Mouse (Mus musculus): ENCODE measurements at regions not wholly inside any gene's neighbourhood (a gene's known extent, or its start where the extent isn't known, plus 50 kb on each side); places are given as distances from the start of the nearest gene placed in this dataset.

DNA sequence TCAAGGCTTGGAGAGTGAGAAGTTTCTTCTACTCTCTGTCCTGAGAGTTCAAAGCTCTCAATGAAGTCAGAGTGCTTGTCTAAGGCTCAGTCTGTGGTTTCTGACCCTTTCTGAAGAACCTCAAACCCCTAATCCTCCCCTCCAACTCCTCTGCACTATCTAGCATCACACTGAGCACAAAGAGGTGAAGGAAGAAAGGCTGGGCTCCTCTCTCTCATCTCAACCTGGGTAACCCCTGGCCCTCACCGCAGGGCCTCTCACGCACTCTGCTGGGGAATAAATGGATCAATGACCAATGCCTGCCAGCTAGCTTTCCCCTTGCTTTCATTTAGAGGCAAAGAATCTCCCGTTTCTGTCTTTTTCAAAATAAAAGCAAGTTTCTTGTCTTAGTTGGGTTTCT, 150.8 kb downstream of the Dad1 start:
- no peak overlapping the region for H3K27ac ChIP-seq (ENCODE audit: insufficient read depth, low read depth, low read length, poor library complexity, severe bottlenecking)
- in situ Hi-C loops (cut with MboI; ENCODE audit: low sequenced_read_pairs in 2 of 2, unreplicated experiment in 2 of 2) = no loop called here
- TF ChIP-seq ZC3H11A (IDR thresholded peaks at IDR 0.05; ENCODE audit: borderline replicate concordance, low read depth, low read length) = no peak
- TF ChIP-seq ZNF384 (IDR thresholded peaks at IDR 0.05; ENCODE audit: low read depth, low read length) = no peak
- no peak for TF ChIP-seq CHD2 (IDR thresholded peaks at IDR 0.05; ENCODE audit: low read depth, low read length)
- no peak for TF ChIP-seq HCFC1 (IDR thresholded peaks at IDR 0.05; ENCODE audit: borderline replicate concordance, insufficient read depth, low read length)
- no peak for TF ChIP-seq MAFK (IDR thresholded peaks at IDR 0.05; ENCODE audit: insufficient read depth, low read depth, low read length)

DNA sequence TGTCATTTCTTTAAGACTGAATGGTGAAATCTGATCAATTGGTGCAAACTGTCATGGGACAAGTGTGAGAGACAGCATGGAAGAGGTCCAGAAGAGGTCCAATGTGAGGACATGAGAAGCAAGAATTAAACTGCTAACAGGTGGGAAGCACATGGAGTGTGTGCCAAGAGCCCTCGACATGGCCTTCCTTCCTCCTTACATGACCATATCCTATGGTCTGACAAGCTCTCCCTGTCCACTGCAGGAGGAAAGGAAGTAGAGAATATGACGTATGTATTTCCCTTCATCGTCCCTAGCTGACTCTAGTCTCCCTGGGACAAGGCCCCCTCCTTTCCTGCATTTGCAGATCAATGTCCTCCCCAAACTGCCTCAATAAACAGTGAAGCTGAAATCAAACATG, 152.1 kb downstream of the Dad1 start:
- no peak overlapping the region for H3K4me3 ChIP-seq (ENCODE audit: insufficient read depth in 1 of 2, low read depth in 1 of 2, low read length in 2 of 2, poor library complexity in 1 of 2, severe bottlenecking in 1 of 2)
- H3K9me3 ChIP-seq (ENCODE audit: control insufficient read depth, insufficient read depth, low read depth, low read length) = no peaks in the 10 kb centered on the region
- no peaks in the 10 kb centered on the region for H3K36me3 ChIP-seq (ENCODE audit: control insufficient read depth, insufficient read depth, low read length, poor library complexity, severe bottlenecking)
- no peak overlapping the region for H3K9ac ChIP-seq (ENCODE audit: insufficient read depth, low read depth, low read length, poor library complexity, severe bottlenecking)
- in situ Hi-C loops (cut with MboI; ENCODE audit: low sequenced_read_pairs in 2 of 2, unreplicated experiment in 2 of 2) = no loop called here
- no peak for DNase-seq (ENCODE audit: low read depth, low spot score)
- no peak for TF ChIP-seq MAFK (IDR thresholded peaks at IDR 0.05; ENCODE audit: insufficient read depth, low read depth, low read length)
- TF ChIP-seq ZNF384 (IDR thresholded peaks at IDR 0.05; ENCODE audit: low read depth, low read length) = no peak
- no peak for TF ChIP-seq ZC3H11A (IDR thresholded peaks at IDR 0.05; ENCODE audit: borderline replicate concordance, low read depth, low read length)
- TF ChIP-seq CHD2 (IDR thresholded peaks at IDR 0.05; ENCODE audit: low read depth, low read length) = no peak
- H3K27ac ChIP-seq (ENCODE audit: insufficient read depth, low read depth, low read length, poor library complexity, severe bottlenecking) = no peak overlapping the region
- H3K4me1 ChIP-seq (ENCODE audit: control insufficient read depth in 2 of 2, insufficient read depth in 2 of 2, low read length in 2 of 2, poor library complexity in 1 of 2) = no peaks in the 10 kb centered on the region

More for the DNA sequence above, 150.8 kb downstream of the Dad1 start:
- H3K4me3 ChIP-seq (ENCODE audit: insufficient read depth in 1 of 2, low read depth in 1 of 2, low read length in 2 of 2, poor library complexity in 1 of 2, severe bottlenecking in 1 of 2) = no peak overlapping the region
- H3K36me3 ChIP-seq (ENCODE audit: control insufficient read depth, insufficient read depth, low read length, poor library complexity, severe bottlenecking) = no peaks in the 10 kb centered on the region
- no peak overlapping the region for H3K9ac ChIP-seq (ENCODE audit: insufficient read depth, low read depth, low read length, poor library complexity, severe bottlenecking)
- DNase-seq (ENCODE audit: low read depth, low spot score) = no peak
- H3K9me3 ChIP-seq (ENCODE audit: control insufficient read depth, insufficient read depth, low read depth, low read length) = no peaks in the 10 kb centered on the region
- H3K4me1 ChIP-seq (ENCODE audit: control insufficient read depth in 2 of 2, insufficient read depth in 2 of 2, low read length in 2 of 2, poor library complexity in 1 of 2) = no peaks in the 10 kb centered on the region

DNA sequence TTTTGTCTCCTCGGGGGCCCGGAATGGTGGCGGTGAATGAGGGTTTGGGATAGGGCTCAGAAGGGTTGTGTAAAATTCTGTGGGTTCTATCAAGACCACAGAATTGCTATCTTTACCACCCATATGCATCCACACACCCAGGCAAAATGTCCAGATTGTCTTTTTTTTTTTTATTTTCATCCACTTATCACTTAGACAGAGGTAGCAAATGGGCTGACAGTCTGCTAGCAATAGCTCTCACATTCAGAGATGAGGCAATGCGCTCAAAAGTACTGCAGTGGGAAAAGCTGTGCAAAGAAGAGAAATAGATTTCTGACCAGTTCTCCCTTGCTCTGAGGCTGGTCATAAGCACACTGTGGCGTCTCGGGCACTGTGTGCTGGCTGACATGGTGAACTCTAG, 154.5 kb downstream of the Dad1 start:
- TF ChIP-seq MAFK (IDR thresholded peaks at IDR 0.05; ENCODE audit: insufficient read depth, low read depth, low read length) (no peak), HCFC1 (IDR thresholded peaks at IDR 0.05; ENCODE audit: borderline replicate concordance, insufficient read depth, low read length) (no peak), ZC3H11A (IDR thresholded peaks at IDR 0.05; ENCODE audit: borderline replicate concordance, low read depth, low read length) (no peak), ZNF384 (IDR thresholded peaks at IDR 0.05; ENCODE audit: low read depth, low read length) (no peak), CHD2 (IDR thresholded peaks at IDR 0.05; ENCODE audit: low read depth, low read length) (no peak)
- no peaks in the 10 kb centered on the region for H3K36me3 ChIP-seq (ENCODE audit: control insufficient read depth, insufficient read depth, low read length, poor library complexity, severe bottlenecking)
- no peaks in the 10 kb centered on the region for H3K9me3 ChIP-seq (ENCODE audit: control insufficient read depth, insufficient read depth, low read depth, low read length)
- in situ Hi-C loops (cut with MboI; ENCODE audit: low sequenced_read_pairs in 2 of 2, unreplicated experiment in 2 of 2) = no loop called here
- H3K4me3 ChIP-seq (ENCODE audit: insufficient read depth in 1 of 2, low read depth in 1 of 2, low read length in 2 of 2, poor library complexity in 1 of 2, severe bottlenecking in 1 of 2) = no peak overlapping the region
- no peak overlapping the region for H3K27ac ChIP-seq (ENCODE audit: insufficient read depth, low read depth, low read length, poor library complexity, severe bottlenecking)
- H3K9ac ChIP-seq (ENCODE audit: insufficient read depth, low read depth, low read length, poor library complexity, severe bottlenecking) = no peak overlapping the region
- no peak for DNase-seq (ENCODE audit: low read depth, low spot score)
- H3K4me1 ChIP-seq (ENCODE audit: control insufficient read depth in 2 of 2, insufficient read depth in 2 of 2, low read length in 2 of 2, poor library complexity in 1 of 2) = no peaks in the 10 kb centered on the region

DNA sequence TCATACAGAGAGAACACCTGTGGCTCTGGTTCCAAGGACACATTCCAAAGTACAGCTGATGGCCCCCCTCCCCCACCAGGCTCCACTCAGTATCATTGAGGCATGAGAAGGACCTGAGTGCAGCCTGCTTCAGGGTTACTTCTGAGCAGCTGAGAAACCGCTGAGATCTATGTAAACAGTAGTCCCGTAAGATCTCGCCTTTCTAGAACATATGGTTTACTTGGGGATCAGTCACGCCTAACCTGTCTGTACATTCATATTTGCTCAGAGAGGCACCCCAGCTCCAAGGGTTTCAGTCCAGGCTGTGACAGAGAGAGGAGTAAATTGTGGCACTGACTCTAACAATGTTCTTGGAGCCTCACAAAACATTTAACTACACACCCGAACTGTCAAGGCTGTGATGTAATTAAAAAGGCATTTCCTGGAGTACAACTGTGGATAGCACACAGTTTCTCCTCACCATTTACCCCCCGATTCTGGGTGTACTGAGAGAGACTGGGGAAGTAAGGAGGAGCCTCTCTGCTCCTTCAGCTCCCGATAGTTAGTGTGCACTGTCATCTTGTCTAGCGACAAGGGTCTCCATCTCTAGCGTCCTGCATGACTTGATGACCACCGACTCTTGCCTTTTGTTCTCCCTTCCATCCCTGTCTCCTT, 155.7 kb downstream of the Dad1 start:
- Histone ChIP-seq H3K9ac (ENCODE audit: insufficient read depth, low read depth, low read length, poor library complexity, severe bottlenecking) (no peak overlapping the region), H3K27ac (ENCODE audit: insufficient read depth, low read depth, low read length, poor library complexity, severe bottlenecking) (no peak overlapping the region), H3K36me3 (ENCODE audit: control insufficient read depth, insufficient read depth, low read length, poor library complexity, severe bottlenecking) (no peaks in the 10 kb centered on the region), H3K4me3 (ENCODE audit: insufficient read depth in 1 of 2, low read depth in 1 of 2, low read length in 2 of 2, poor library complexity in 1 of 2, severe bottlenecking in 1 of 2) (no peak overlapping the region), H3K4me1 (ENCODE audit: control insufficient read depth in 2 of 2, insufficient read depth in 2 of 2, low read length in 2 of 2, poor library complexity in 1 of 2) (no peaks in the 10 kb centered on the region), H3K9me3 (ENCODE audit: control insufficient read depth, insufficient read depth, low read depth, low read length) (no peaks in the 10 kb centered on the region)
- in situ Hi-C loops (cut with MboI; ENCODE audit: low sequenced_read_pairs in 2 of 2, unreplicated experiment in 2 of 2) = no loop called here
- no peak for DNase-seq (ENCODE audit: low read depth, low spot score)
- TF ChIP-seq ZNF384 (IDR thresholded peaks at IDR 0.05; ENCODE audit: low read depth, low read length) = no peak
- no peak for TF ChIP-seq CHD2 (IDR thresholded peaks at IDR 0.05; ENCODE audit: low read depth, low read length)
- no peak for TF ChIP-seq MAFK (IDR thresholded peaks at IDR 0.05; ENCODE audit: insufficient read depth, low read depth, low read length)
- no peak for TF ChIP-seq ZC3H11A (IDR thresholded peaks at IDR 0.05; ENCODE audit: borderline replicate concordance, low read depth, low read length)
- TF ChIP-seq HCFC1 (IDR thresholded peaks at IDR 0.05; ENCODE audit: borderline replicate concordance, insufficient read depth, low read length) = no peak

DNA sequence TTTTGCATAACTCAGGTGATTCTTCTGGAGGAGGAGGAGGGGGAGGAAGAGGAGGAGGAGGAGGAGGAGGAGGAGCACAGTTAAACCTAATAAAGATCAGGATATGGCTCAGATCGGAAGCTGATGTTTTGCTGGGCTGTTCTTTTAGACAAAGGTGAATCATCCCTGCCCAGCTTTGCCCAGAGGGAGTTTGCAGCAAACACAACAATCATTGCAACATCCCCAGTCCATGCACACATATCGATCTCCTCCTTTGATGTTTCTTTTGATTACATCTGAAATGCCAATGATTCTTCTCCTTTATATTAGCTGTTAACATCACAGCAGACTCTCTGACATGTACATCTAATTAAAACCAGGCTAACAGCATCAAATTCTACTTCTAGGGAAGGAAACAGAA, 156.9 kb downstream of the Dad1 start:
- TF ChIP-seq HCFC1 (IDR thresholded peaks at IDR 0.05; ENCODE audit: borderline replicate concordance, insufficient read depth, low read length) = no peak
- no peak for TF ChIP-seq CHD2 (IDR thresholded peaks at IDR 0.05; ENCODE audit: low read depth, low read length)
- no peak for TF ChIP-seq ZNF384 (IDR thresholded peaks at IDR 0.05; ENCODE audit: low read depth, low read length)
- no peak for TF ChIP-seq MAFK (IDR thresholded peaks at IDR 0.05; ENCODE audit: insufficient read depth, low read depth, low read length)
- no peak for TF ChIP-seq ZC3H11A (IDR thresholded peaks at IDR 0.05; ENCODE audit: borderline replicate concordance, low read depth, low read length)
- Histone ChIP-seq H3K4me1 (ENCODE audit: control insufficient read depth in 2 of 2, insufficient read depth in 2 of 2, low read length in 2 of 2, poor library complexity in 1 of 2) (no peaks in the 10 kb centered on the region), H3K36me3 (ENCODE audit: control insufficient read depth, insufficient read depth, low read length, poor library complexity, severe bottlenecking) (no peaks in the 10 kb centered on the region), H3K9ac (ENCODE audit: insufficient read depth, low read depth, low read length, poor library complexity, severe bottlenecking) (no peak overlapping the region), H3K9me3 (ENCODE audit: control insufficient read depth, insufficient read depth, low read depth, low read length) (no peaks in the 10 kb centered on the region), H3K4me3 (ENCODE audit: insufficient read depth in 1 of 2, low read depth in 1 of 2, low read length in 2 of 2, poor library complexity in 1 of 2, severe bottlenecking in 1 of 2) (no peak overlapping the region), H3K27ac (ENCODE audit: insufficient read depth, low read depth, low read length, poor library complexity, severe bottlenecking) (no peak overlapping the region)
- in situ Hi-C loops (cut with MboI; ENCODE audit: low sequenced_read_pairs in 2 of 2, unreplicated experiment in 2 of 2) = no loop called here
- no peak for DNase-seq (ENCODE audit: low read depth, low spot score)

Data from ES-E14 (cell line).